Mouse (Mus musculus) thymus, postnatal 36 days (tissue): ENCODE data around the gene Cyp2d9.
"Not testable (repeated sequence)": the region's sequence is repeated elsewhere in the genome, so short reads cannot be mapped to it uniquely, and the experiment has no call there.

ENCODE experiments used
- DNase-seq, 2 experiments: peaks; one replicate each; pipeline ENCODE4 v3.0.0; 2022; ENCODE audit warnings: mixed read lengths in 2 of 2

The Cyp2d9 gene

DNA sequence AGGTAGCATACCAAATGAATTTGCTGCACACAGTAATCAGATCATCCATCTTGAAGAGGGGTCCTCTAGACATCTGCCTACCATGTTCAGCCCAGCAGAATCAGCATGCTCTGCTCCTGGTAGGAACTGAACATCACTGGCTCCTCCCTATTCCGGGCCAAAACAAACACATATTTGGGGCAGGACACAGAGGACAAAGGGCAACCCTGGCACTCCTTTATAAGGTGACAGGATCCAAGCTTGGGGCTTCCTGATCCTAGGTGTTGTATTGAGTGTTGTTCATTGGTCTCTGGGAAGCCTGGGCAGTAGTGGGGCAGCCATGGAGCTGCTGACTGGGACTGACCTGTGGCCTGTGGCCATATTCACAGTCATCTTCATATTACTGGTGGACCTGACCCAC, 18.9 kb downstream of the Cyp2d9 start:
- DNase-seq: not testable (repeated sequence)

DNA sequence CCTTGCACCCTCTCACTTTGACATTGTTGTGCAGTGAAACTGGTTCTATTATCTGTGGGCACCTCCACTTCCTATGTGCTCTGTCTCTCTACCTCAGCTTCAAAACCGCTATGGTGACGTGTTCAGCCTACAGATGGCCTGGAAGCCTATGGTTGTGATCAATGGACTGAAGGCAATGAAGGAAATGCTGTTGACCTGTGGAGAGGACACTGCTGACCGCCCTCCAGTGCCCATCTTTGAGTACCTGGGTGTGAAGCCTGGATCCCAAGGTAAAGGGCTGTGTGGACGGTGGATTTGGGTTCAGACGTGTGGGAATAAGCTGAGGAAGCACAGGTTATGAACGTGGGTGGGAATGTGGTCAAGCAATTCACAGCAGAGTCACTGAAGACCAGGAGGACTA, 20.3 kb downstream of the Cyp2d9 start:
- not testable (repeated sequence) for DNase-seq

DNA sequence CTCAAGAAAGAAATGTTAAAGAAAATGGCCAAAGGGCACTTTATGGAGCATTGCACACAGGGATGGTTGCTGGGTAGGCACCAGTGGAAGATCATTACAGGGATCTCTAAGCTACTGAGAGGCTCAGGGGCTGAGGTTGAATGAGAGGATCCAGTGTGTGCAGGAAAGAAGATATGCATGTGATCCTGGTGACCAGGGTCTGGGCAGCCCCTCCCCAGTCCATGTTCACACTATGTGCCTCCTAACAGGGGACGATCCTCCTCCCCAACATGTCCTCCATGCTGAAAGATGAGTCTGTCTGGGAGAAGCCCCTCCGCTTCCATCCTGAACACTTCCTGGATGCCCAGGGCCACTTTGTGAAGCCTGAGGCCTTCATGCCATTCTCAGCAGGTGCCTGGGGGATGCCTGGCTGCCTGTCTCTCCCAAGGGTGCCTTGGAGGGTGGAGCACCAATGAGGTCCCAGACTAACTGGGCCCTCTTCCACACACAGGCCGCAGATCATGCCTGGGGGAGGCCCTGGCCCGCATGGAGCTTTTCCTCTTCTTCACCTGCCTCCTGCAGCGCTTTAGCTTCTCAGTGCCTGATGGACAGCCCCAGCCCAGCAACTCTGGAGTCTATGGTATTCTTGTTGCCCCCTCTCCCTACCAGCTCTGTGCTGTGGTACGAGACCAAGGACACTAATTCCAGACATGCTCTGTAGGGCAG, 23.0 kb downstream of the Cyp2d9 start:
- DNase-seq: not testable (repeated sequence)

DNA sequence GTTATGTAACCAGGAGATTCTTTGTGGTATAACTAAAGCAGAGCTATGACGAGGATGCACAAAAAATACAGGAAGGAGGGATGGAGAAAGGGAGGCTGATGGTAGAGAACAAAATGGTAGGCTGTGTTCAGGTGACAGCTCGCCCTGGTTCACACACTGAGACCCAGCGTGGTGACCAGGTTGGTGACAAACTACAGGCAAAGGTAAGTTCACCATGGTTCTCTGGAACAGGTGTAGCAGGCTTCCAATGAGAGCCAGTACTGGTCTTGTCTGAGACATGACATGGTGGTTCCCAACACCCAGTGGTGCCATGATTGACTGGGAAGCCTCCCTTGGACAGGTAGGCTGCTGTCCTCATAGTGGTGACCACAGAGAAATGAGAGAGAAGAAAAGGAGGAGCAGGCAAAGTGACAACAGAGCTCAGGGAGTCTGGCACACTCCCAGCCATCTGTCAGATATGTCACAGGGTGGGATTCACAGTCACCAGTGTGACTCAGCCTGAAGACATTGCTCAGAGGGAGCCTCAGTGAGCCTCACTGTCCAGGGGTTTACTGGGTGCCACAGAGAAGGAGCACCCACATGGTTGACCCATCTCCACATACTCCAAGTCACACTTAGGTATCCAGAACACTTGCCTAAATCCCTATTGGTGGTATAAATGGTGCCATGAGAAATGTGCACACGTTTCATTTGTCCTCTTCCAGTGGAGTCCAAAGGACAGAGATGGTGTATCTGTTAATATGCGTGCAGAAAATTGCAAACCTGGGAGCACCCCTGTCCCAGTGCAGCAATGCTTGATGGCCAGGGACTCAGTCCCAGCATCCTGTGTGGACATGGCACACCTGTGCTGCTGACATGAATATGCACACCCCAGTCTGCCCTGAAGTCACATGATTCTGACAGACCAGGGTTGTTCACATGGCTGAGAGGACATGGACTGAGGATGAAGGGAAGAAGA, 24.1 kb downstream of the Cyp2d9 start:
- no peak for DNase-seq

DNA sequence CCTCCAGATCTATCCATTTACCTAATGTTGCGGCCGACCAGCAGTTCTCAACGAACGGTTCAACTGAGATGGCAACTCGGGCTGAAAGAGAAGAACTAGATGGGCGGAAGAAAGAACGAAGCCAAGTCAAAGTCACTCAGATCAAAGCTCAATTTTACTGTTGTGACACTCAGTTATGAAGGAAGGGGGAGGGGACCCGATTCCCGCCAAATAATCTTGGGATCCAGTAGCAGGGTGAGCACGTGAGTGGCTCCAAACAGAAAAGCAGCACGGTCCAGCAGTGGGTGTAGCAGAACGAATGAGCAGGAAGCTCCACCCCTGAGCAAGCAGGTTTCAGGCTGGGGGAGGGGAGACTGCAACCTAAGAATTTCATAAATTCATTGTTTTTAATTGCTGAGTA, 26.0 kb downstream of the Cyp2d9 start:
- not testable (repeated sequence) for DNase-seq

DNA sequence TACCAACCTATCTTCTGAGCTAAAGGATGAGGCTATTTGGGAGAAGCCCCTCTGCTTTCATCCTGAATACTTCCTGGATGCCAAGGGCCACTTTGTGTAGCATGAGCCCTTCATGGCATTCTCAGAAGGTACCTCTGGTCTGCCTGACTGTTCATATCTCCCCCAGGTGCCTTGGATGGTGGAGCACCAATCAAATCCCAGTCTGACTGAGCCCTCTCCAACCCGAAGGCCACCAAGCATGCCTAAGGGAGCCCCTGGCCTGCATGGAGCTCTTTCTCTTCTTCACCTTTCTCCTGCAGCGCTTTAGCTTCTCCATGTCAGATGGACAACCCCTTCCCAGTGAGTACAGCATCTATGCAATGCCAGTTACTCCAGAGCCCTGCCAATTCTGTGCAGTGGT, 31.5 kb downstream of the Cyp2d9 start:
- DNase-seq: no peak

DNA sequence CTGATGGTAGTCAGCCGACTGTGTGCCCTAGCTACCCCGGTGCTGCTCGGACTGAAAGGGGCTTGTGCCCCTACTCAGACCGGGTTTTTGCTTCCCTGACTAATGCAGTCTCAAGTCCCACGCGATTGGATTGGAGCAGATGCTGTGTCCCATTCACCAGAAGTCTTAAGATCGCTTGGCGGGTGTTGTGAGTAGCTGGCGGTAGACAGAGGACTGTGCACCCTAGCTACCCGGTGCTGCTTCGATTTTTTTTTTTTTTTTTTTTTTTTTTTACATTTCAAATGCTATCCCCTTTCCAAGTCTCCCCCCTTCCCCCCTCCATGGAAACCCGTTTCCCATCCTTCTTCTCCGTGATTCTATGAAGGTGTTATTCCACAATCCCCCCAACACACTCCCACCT, 61.0 kb downstream of the Cyp2d9 start:
- DNase-seq: not testable (repeated sequence)
